Comparison of ENCODE assay signal across 8 mouse cellular contexts in the genomic region with DNA sequence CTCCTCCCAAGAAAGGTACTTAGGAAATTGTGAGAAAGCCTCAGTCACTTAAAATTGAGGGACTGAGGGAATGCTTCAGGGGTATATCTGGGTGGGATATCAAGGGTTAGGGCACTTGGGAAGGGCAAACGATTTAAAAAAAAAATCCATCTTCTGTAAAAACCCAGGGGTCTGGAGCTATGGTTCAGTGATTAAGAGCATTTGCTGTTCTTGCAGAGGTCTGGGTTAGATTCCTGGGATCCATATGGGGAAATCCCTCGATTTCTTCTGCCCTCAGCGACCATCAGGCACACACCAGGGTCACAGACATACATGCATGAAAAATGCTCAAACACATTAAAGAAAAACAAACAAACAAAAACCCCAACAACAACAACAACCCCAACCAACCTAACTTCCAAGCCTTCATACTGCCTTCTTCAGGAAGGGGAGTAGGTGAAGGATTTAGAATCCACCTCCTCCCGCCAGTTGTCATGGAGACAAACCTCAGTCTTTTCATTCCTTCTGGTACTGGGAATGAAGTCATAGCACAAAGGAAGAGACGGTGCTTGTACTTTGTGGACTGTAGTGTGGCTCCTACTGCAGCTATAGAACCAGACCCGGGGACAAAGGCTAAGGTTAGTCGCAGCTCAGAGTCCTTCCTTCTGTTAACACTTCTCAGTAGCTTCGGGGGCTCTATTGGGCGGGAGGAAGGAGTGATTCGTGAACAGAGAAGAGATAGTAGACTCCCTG. TPM values are rescaled to one million over a fixed set of nuclear protein-coding genes. Genes with fewer than 3 reads are reported as not detected.
A peak's percentile ranks its signal among the peaks of the same experiment; 100 is the strongest.
DNase-seq lines count a peak whose midpoint lies in the region; ATAC-seq and TF ChIP-seq lines count a peak whose summit lies in the region.

No protein-coding gene starts in this region.

- peak overlapping the region; percentile 95 for H3K9ac ChIP-seq in embryonic facial prominence, embryonic 11.5 days (replicated peaks; ENCODE audit: low read length)
- peak overlapping the region; percentile 91; the same call in 1 of the 2 replicates for H3K9ac ChIP-seq in intestine, postnatal 0 days (ENCODE audit: low read depth, low read length)
- H3K9ac ChIP-seq in neural tube, embryonic 14.5 days (replicated peaks; ENCODE audit: low read depth, low read length): peak overlapping the region; percentile 47; the same call in 1 of the 2 replicates

- H3K4me3 ChIP-seq in gastrocnemius, adult 2 months: peak overlapping the region; percentile 93
- H3K4me3 ChIP-seq in embryonic facial prominence, embryonic 11.5 days (ENCODE audit: low read depth, low read length): peak overlapping the region; percentile 85
- H3K4me3 ChIP-seq in intestine, postnatal 0 days (ENCODE audit: low read depth, low read length): peak overlapping the region; percentile 89
- H3K4me3 ChIP-seq in neural tube, embryonic 14.5 days (ENCODE audit: low read depth, low read length): peak overlapping the region; percentile 84

- H3K36me3 ChIP-seq in embryonic facial prominence, embryonic 11.5 days (replicated peaks; ENCODE audit: control insufficient read depth, insufficient read depth, low read depth, low read length): no peaks in the 10 kb centered on the region
- H3K36me3 ChIP-seq in intestine, postnatal 0 days (ENCODE audit: control insufficient read depth, insufficient read depth): no peaks in the 10 kb centered on the region
- no peaks in the 10 kb centered on the region for H3K36me3 ChIP-seq in neural tube, embryonic 14.5 days (ENCODE audit: control insufficient read depth, insufficient read depth, low read length)

- peak overlapping the region; percentile 97 for H3K27ac ChIP-seq in gastrocnemius, adult 2 months
- peak overlapping the region; percentile 98 for H3K27ac ChIP-seq in embryonic facial prominence, embryonic 11.5 days (replicated peaks; ENCODE audit: low read depth, low read length)
- H3K27ac ChIP-seq in intestine, postnatal 0 days (ENCODE audit: low read depth, low read length): peak overlapping the region; percentile 100
- H3K27ac ChIP-seq in neural tube, embryonic 14.5 days (ENCODE audit: low read depth, low read length): peak overlapping the region; percentile 96

- peak overlapping the region; percentile 44 for H3K4me2 ChIP-seq in embryonic facial prominence, embryonic 11.5 days (ENCODE audit: low read depth, low read length)
- H3K4me2 ChIP-seq in intestine, postnatal 0 days (replicated peaks; ENCODE audit: low read depth): peak overlapping the region; percentile 76
- peak overlapping the region; percentile 48 for H3K4me2 ChIP-seq in neural tube, embryonic 14.5 days (ENCODE audit: low read depth, low read length)

- H3K4me1 ChIP-seq in embryonic facial prominence, embryonic 11.5 days (ENCODE audit: control insufficient read depth, insufficient read depth, low read length): no peaks in the 10 kb centered on the region
- H3K4me1 ChIP-seq in intestine, postnatal 0 days (replicated peaks; ENCODE audit: control insufficient read depth, insufficient read depth, low read length): peaks cover 6% of the 10 kb centered on the region
- H3K4me1 ChIP-seq in neural tube, embryonic 14.5 days (ENCODE audit: control insufficient read depth, insufficient read depth, low read length): peaks cover 14% of the 10 kb centered on the region

- intact Hi-C loops in gastrocnemius, adult 2 months (cut with DNase I): loop anchor here (1.0 to 2.0 kb wide), 2 partner anchors 91 to 155 kb away; partner anchors contain the start of gene Rnf24

- WGBS in embryonic facial prominence, embryonic 11.5 days: 2% methylated on average over 10 of the region's 10 CpGs
- 6% methylated on average over 10 of the region's 10 CpGs for WGBS in intestine, postnatal 0 days
- WGBS in neural tube, embryonic 14.5 days: 6% methylated on average over 9 of the region's 10 CpGs

- no peak for DNase-seq in gastrocnemius, adult 2 months
- no peak for DNase-seq in gastrocnemius, postnatal 10 days
- DNase-seq in 3T3-L1 (ENCODE audit: low read depth, low spot score): peak; percentile 78
- peak; percentile 75 for DNase-seq in embryonic facial prominence, embryonic 11.5 days (ENCODE audit: low spot score)
- DNase-seq in cerebellum, postnatal 10 days: no peak
- no peak for DNase-seq in urinary bladder, adult 18-20 months (ENCODE audit: low spot score in 2 of 2)

- no peaks in the 10 kb centered on the region for H3K27me3 ChIP-seq in embryonic facial prominence, embryonic 11.5 days (ENCODE audit: control insufficient read depth, insufficient read depth, low read length)
- no peaks in the 10 kb centered on the region for H3K27me3 ChIP-seq in intestine, postnatal 0 days (replicated peaks; ENCODE audit: control insufficient read depth, insufficient read depth, low read length)
- H3K27me3 ChIP-seq in neural tube, embryonic 14.5 days (ENCODE audit: control insufficient read depth, insufficient read depth, low read length): no peaks in the 10 kb centered on the region

- TF ChIP-seq CTCF in gastrocnemius, adult 2 months (IDR thresholded peaks at IDR 0.05): no peak
- no peak for TF ChIP-seq CTCF in intestine, postnatal 0 days (IDR thresholded peaks at IDR 0.05; ENCODE audit: low read depth)

- peak; percentile 78 for ATAC-seq in embryonic facial prominence, embryonic 11.5 days (replicated peaks; ENCODE audit: insufficient number of reproducible peaks, low FRiP score, low TSS enrichment, low read depth)
- peak; percentile 76 for ATAC-seq in intestine, postnatal 0 days
- ATAC-seq in neural tube, embryonic 14.5 days (ENCODE audit: low read depth): peak; percentile 78

- H3K9me3 ChIP-seq in embryonic facial prominence, embryonic 11.5 days (replicated peaks; ENCODE audit: control insufficient read depth, low read length): no peaks in the 10 kb centered on the region
- no peaks in the 10 kb centered on the region for H3K9me3 ChIP-seq in intestine, postnatal 0 days (ENCODE audit: control insufficient read depth)
- H3K9me3 ChIP-seq in neural tube, embryonic 14.5 days (ENCODE audit: control insufficient read depth, low read length): no peaks in the 10 kb centered on the region

RNA-seq across cellular contexts. Expression of gene Pank2, which starts 0.6 kb away (rescaled TPM):
- 10 to 100 TPM; 22.2 to 24.6 TPM for total RNA-seq in gastrocnemius, adult 2 months (2021)
- total RNA-seq in gastrocnemius, postnatal 10 days (2021): 10 to 100 TPM; 26.7 to 35.3 TPM
- 60.6 and 68.0 TPM in 2 replicates for polyA plus RNA-seq in embryonic facial prominence, embryonic 11.5 days (2014; fragmentation: Nextera tagmentation; extraction: Ambion mirVana)
- polyA plus RNA-seq in intestine, postnatal 0 days (2015; fragmentation: Nextera tagmentation; extraction: Ambion mirVana): 32.4 and 35.1 TPM in 2 replicates
- polyA plus RNA-seq in neural tube, embryonic 14.5 days (2014; fragmentation: Nextera tagmentation; extraction: Ambion mirVana): 28.7 and 32.2 TPM in 2 replicates

RNA-seq across cellular contexts. Expression of gene Mavs, which starts 27.8 kb away (rescaled TPM):
- 10 to 100 TPM; 40.0 to 56.9 TPM for total RNA-seq in gastrocnemius, adult 2 months (2021)
- 10 to 100 TPM; 26.0 to 28.4 TPM for total RNA-seq in gastrocnemius, postnatal 10 days (2021)
- 13.3 and 14.3 TPM in 2 replicates for polyA plus RNA-seq in embryonic facial prominence, embryonic 11.5 days (2014; fragmentation: Nextera tagmentation; extraction: Ambion mirVana)
- 27.2 and 28.5 TPM in 2 replicates for polyA plus RNA-seq in intestine, postnatal 0 days (2015; fragmentation: Nextera tagmentation; extraction: Ambion mirVana)
- 5.0 and 6.1 TPM in 2 replicates for polyA plus RNA-seq in neural tube, embryonic 14.5 days (2014; fragmentation: Nextera tagmentation; extraction: Ambion mirVana)

RNA-seq across cellular contexts. Expression of gene Ap5s1, which starts 54.8 kb away (rescaled TPM):
- 10 to 100 TPM; 15.6 to 21.0 TPM for total RNA-seq in gastrocnemius, adult 2 months (2021)
- total RNA-seq in gastrocnemius, postnatal 10 days (2021): 10 to 100 TPM; 16.1 to 16.3 TPM
- 22.6 and 23.8 TPM in 2 replicates for polyA plus RNA-seq in embryonic facial prominence, embryonic 11.5 days (2014; fragmentation: Nextera tagmentation; extraction: Ambion mirVana)
- 37.3 and 37.5 TPM in 2 replicates for polyA plus RNA-seq in intestine, postnatal 0 days (2015; fragmentation: Nextera tagmentation; extraction: Ambion mirVana)
- 39.4 and 39.5 TPM in 2 replicates for polyA plus RNA-seq in neural tube, embryonic 14.5 days (2014; fragmentation: Nextera tagmentation; extraction: Ambion mirVana)

Comparison
In these comparisons a context has a peak if more than half of its experiments do, and no peak if none do; other contexts are left out.
1. DNase-seq: peak in 3T3-L1 (single experiment) and embryonic facial prominence, embryonic 11.5 days (single experiment); none in gastrocnemius, adult 2 months (single experiment), gastrocnemius, postnatal 10 days (single experiment), cerebellum, postnatal 10 days (0 of 2) and urinary bladder, adult 18-20 months (0 of 2).
2. Peak in every context shown above with its lines, with median percentiles within 50 percentile points of each other: H3K27ac ChIP-seq, H3K4me3 ChIP-seq, ATAC-seq, H3K4me2 ChIP-seq and H3K9ac ChIP-seq.